Mouse (Mus musculus) cortical plate, adult 2 months (tissue): Measurements from ENCODE around the gene Fan1. TPM values are rescaled to one million over a fixed set of nuclear protein-coding genes. Genes with fewer than 3 reads are reported as not detected.

Experiments used
- H3K27ac ChIP-seq: fragments of 200-500 bp; 2 replicates; pipeline ENCODE4 v1.5.1; 2012; ENCODE audit warnings: low read length, control low read depth, inconsistent platforms; ENCODE audit not compliant: insufficient read depth
- H3K4me1 ChIP-seq: fragments of 200-500 bp; 2 replicates; pipeline ENCODE4 v1.6.1; 2011; ENCODE audit warnings: low read length; ENCODE audit not compliant: control insufficient read depth, insufficient read depth
- H3K4me3 ChIP-seq: fragments of 200-500 bp; 2 replicates; pipeline ENCODE4 v1.5.1; 2011; ENCODE audit warnings: mild to moderate bottlenecking, low read length, control low read depth; ENCODE audit not compliant: insufficient read depth
- CTCF ChIP-seq: fragments of 200-500 bp; IDR thresholded peaks from 2 replicates; pipeline ENCODE4 v1.5.1; 2011; ENCODE audit warnings: mild to moderate bottlenecking, control low read depth, low read length; ENCODE audit not compliant: insufficient read depth; ENCODE audit errors: extremely low read depth
- POLR2A ChIP-seq: fragments of 200-500 bp; IDR thresholded peaks from 2 replicates; pipeline ENCODE4 v1.6.1; 2011; ENCODE audit warnings: mild to moderate bottlenecking, low read length, control low read depth; ENCODE audit not compliant: insufficient read depth; ENCODE audit errors: extremely low read depth
- polyA plus RNA-seq: library from polyadenylated mRNA; depleted of rRNA; stranded (reverse); fragments of >200 nt; gene quantifications from 2 replicates; pipeline ENCODE4 v1.2.3, GENCODE M21; 2012; rRNA removed

The Fan1 gene
- polyA plus RNA-seq, 1 experiment, result 4.1 TPM

GRCm38 (mm10) chr7:64310756-64311155 lies 63.1 kb downstream of the Fan1 start:
- no peak overlapping the region for H3K27ac ChIP-seq
- no peaks in the 10 kb centered on the region for H3K4me1 ChIP-seq
- TF ChIP-seq POLR2A, result no peak
- no peak overlapping the region for H3K4me3 ChIP-seq

DNA sequence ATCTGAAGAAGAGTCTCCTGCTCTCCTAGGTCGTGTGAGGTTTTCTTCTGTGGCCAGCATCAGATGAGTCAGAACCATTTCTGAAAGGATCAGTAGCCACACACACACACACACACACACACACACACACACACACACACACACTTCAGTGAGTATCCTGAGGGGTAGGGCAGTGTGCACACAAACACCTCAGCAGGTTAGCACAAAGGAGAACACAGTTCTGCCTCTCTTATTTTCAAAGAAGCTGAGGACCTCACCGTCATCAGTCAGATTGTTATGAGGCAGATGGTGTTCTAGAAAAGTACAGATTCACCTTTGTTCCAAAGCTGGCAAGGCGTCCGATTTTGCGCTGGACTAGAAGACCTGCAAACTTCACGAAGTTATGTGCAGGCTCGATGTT lies 63.7 kb downstream of the Fan1 start:
- no peaks in the 10 kb centered on the region for H3K4me1 ChIP-seq
- no peak for TF ChIP-seq CTCF
- no peak for TF ChIP-seq POLR2A
- H3K27ac ChIP-seq, result no peak overlapping the region
- H3K4me3 ChIP-seq, result no peak overlapping the region

Other genes starting within 250 kb of the Fan1 start
- 0.15 TPM in 2 replicates for gene Trpm1, start 220.3 kb downstream of the Fan1 start, polyA plus RNA-seq
- 11.6 and 11.9 TPM in 2 replicates for gene Mtmr10, start 86.4 kb downstream of the Fan1 start, polyA plus RNA-seq
- gene Mphosph10, start 18.2 kb upstream of the Fan1 start, polyA plus RNA-seq, result 11.4 and 12.1 TPM in 2 replicates
- gene Mcee, start 18.5 kb upstream of the Fan1 start, polyA plus RNA-seq, result 59.6 and 71.7 TPM in 2 replicates
- 188 and 204 TPM in 2 replicates for gene Apba2, start 127.6 kb upstream of the Fan1 start, polyA plus RNA-seq